Comparison of ENCODE assay signal across 12 mouse cellular contexts in genomic region chr8:117561014-117561413, GRCm38 (mm10).
DNase-seq lines count a peak whose midpoint lies in the region; ATAC-seq and TF ChIP-seq lines count a peak whose summit lies in the region.
"Had no signal": no experiment of that assay in that cellular context is flagged by ENCODE, and none has a peak within 500 bp of the region (broad histone marks: within the 10 kb centered on the region; RNA-seq: fewer than 3 reads in every experiment).

No protein-coding gene starts in this region.

- no peak overlapping the region for H3K27ac ChIP-seq in hindbrain, postnatal 0 days
- H3K27ac ChIP-seq in hindbrain, embryonic 11.5 days (ENCODE audit: low read depth, low read length): no peak overlapping the region
- no peak overlapping the region for H3K27ac ChIP-seq in intestine, embryonic 16.5 days (ENCODE audit: low read length)
- H3K27ac ChIP-seq: embryonic facial prominence, embryonic 12.5 days; midbrain, embryonic 12.5 days; neural tube, embryonic 13.5 days had no signal

- H3K9me3 ChIP-seq in hindbrain, postnatal 0 days (ENCODE audit: low read length): no peaks in the 10 kb centered on the region
- no peaks in the 10 kb centered on the region for H3K9me3 ChIP-seq in hindbrain, embryonic 11.5 days (ENCODE audit: control insufficient read depth, low read length)
- H3K9me3 ChIP-seq in intestine, embryonic 16.5 days (ENCODE audit: control insufficient read depth, low read length): no peaks in the 10 kb centered on the region
- H3K9me3 ChIP-seq: embryonic facial prominence, embryonic 12.5 days; midbrain, embryonic 12.5 days; neural tube, embryonic 13.5 days had no signal

- no peak for TF ChIP-seq CTCF in hindbrain, postnatal 0 days (IDR thresholded peaks at IDR 0.05; ENCODE audit: low read depth)

- no peak overlapping the region for H3K4me2 ChIP-seq in hindbrain, postnatal 0 days (ENCODE audit: low read depth, low read length)
- no peak overlapping the region for H3K4me2 ChIP-seq in hindbrain, embryonic 11.5 days (replicated peaks; ENCODE audit: low read depth, low read length)
- H3K4me2 ChIP-seq in intestine, embryonic 16.5 days (ENCODE audit: low read depth, low read length): no peak overlapping the region

- H3K9ac ChIP-seq in hindbrain, postnatal 0 days (replicated peaks; ENCODE audit: low read length): no peak overlapping the region
- no peak overlapping the region for H3K9ac ChIP-seq in hindbrain, embryonic 11.5 days (ENCODE audit: low read depth, low read length)
- H3K9ac ChIP-seq in intestine, embryonic 16.5 days (ENCODE audit: low read depth, low read length): no peak overlapping the region
- H3K9ac ChIP-seq: embryonic facial prominence, embryonic 12.5 days; midbrain, embryonic 12.5 days; neural tube, embryonic 13.5 days had no signal

- H3K36me3 ChIP-seq in hindbrain, postnatal 0 days (ENCODE audit: insufficient read depth, low read length): no peaks in the 10 kb centered on the region
- no peaks in the 10 kb centered on the region for H3K36me3 ChIP-seq in hindbrain, embryonic 11.5 days (ENCODE audit: control insufficient read depth, insufficient read depth, low read length)
- no peaks in the 10 kb centered on the region for H3K36me3 ChIP-seq in intestine, embryonic 16.5 days (ENCODE audit: control insufficient read depth, insufficient read depth, low read length)
- H3K36me3 ChIP-seq: embryonic facial prominence, embryonic 12.5 days; midbrain, embryonic 12.5 days; neural tube, embryonic 13.5 days had no signal

- ATAC-seq in hindbrain, postnatal 0 days: no peak
- no peak for ATAC-seq in hindbrain, embryonic 11.5 days (ENCODE audit: low FRiP score)
- peak; percentile 64 for ATAC-seq in intestine, embryonic 16.5 days

- DNase-seq in hindbrain, postnatal 0 days (ENCODE audit: low spot score): peak; percentile 12
- no peak for DNase-seq in hindbrain, embryonic 11.5 days (ENCODE audit: low spot score)
- DNase-seq in 3T3-L1 (ENCODE audit: low read depth, low spot score): peak; percentile 79
- DNase-seq in fibroblast of lung, adult 2 months (ENCODE audit: low read depth): peak; percentile 96
- no peak for DNase-seq in adrenal gland, postnatal 10 days
- no peak for DNase-seq in frontal cortex, adult 2 months (ENCODE audit: extremely low spot score in 1 of 2, low spot score in 1 of 2)
- DNase-seq in gastrocnemius, adult 8-10 months (ENCODE audit: low spot score in 2 of 2): no peak
- DNase-seq: cerebellum, adult 9-10 months had no signal

- no peak overlapping the region for H3K4me3 ChIP-seq in hindbrain, postnatal 0 days (ENCODE audit: low read length)
- no peak overlapping the region for H3K4me3 ChIP-seq in hindbrain, embryonic 11.5 days (ENCODE audit: low read depth, low read length)
- no peak overlapping the region for H3K4me3 ChIP-seq in intestine, embryonic 16.5 days (ENCODE audit: low read length)
- H3K4me3 ChIP-seq: embryonic facial prominence, embryonic 12.5 days; midbrain, embryonic 12.5 days; neural tube, embryonic 13.5 days had no signal

- WGBS in hindbrain, postnatal 0 days: 78% methylated on average over 4 of the region's 4 CpGs
- 75% methylated on average over 4 of the region's 4 CpGs for WGBS in hindbrain, embryonic 11.5 days
- WGBS in intestine, embryonic 16.5 days: 66% methylated on average over 4 of the region's 4 CpGs

- H3K27me3 ChIP-seq in hindbrain, postnatal 0 days (ENCODE audit: insufficient read depth, low read length): no peaks in the 10 kb centered on the region
- H3K27me3 ChIP-seq in hindbrain, embryonic 11.5 days (ENCODE audit: control insufficient read depth, insufficient read depth, low read length): no peaks in the 10 kb centered on the region
- H3K27me3 ChIP-seq in intestine, embryonic 16.5 days (replicated peaks; ENCODE audit: control insufficient read depth, insufficient read depth, low read length): no peaks in the 10 kb centered on the region
- H3K27me3 ChIP-seq: neural tube, embryonic 13.5 days had no signal

- no peaks in the 10 kb centered on the region for H3K4me1 ChIP-seq in hindbrain, postnatal 0 days (ENCODE audit: insufficient read depth, low read length)
- H3K4me1 ChIP-seq in hindbrain, embryonic 11.5 days (replicated peaks; ENCODE audit: control insufficient read depth, insufficient read depth, low read length): no peaks in the 10 kb centered on the region
- peaks cover 12% of the 10 kb centered on the region for H3K4me1 ChIP-seq in intestine, embryonic 16.5 days (ENCODE audit: control insufficient read depth, insufficient read depth, low read length)
- H3K4me1 ChIP-seq: embryonic facial prominence, embryonic 12.5 days had no signal

Comparison
In these comparisons a context has a peak if more than half of its experiments do, and no peak if none do; other contexts are left out.
1. DNase-seq: peak in hindbrain, postnatal 0 days (single experiment), 3T3-L1 (single experiment) and fibroblast of lung, adult 2 months (single experiment); none in hindbrain, embryonic 11.5 days (single experiment), adrenal gland, postnatal 10 days (single experiment), frontal cortex, adult 2 months (0 of 2) and gastrocnemius, adult 8-10 months (0 of 2).